Mouse (Mus musculus): ENCODE measurements around the gene Krtap5-2.
"Not testable (repeated sequence)": the region's sequence is repeated elsewhere in the genome, so short reads cannot be mapped to it uniquely, and the experiment has no call there.

Krtap5-2 gene

GRCm38 (mm10) chr7:142175905-142176304 is at the start of gene Krtap5-2:
Gene Krtap5-2, minus strand, starts transcription at chr7:142176005.
- DNase-seq (ENCODE audit: low read depth, low spot score) = not testable (repeated sequence)

- peak; percentile 19 for DNase-seq (ENCODE audit: low read depth, low spot score)
Measured at GRCm38 (mm10) chr7:142224518-142224917, 48.7 kb upstream of the Krtap5-2 start.

- DNase-seq (ENCODE audit: low read depth, low spot score) = not testable (repeated sequence)
Measured at GRCm38 (mm10) chr7:142212136-142212535, 36.3 kb upstream of the Krtap5-2 start.

- DNase-seq (ENCODE audit: low read depth, low spot score) = no peak
Measured at GRCm38 (mm10) chr7:142211559-142211958, 35.8 kb upstream of the Krtap5-2 start, which contains the start of gene Gm7579. Gene Gm7579, plus strand, starts transcription at chr7:142211859.

- peak; percentile 59 for DNase-seq (ENCODE audit: low read depth, low spot score)
Measured at GRCm38 (mm10) chr7:142206891-142207290, 31.1 kb upstream of the Krtap5-2 start.

- DNase-seq (ENCODE audit: low read depth, low spot score) = no peak
Measured at GRCm38 (mm10) chr7:142205488-142205887, 29.7 kb upstream of the Krtap5-2 start.

GRCm38 (mm10) chr7:142201064-142201463 is 25.3 kb upstream of the Krtap5-2 start, which contains the start of gene Krtap5-3:
Gene Krtap5-3, plus strand, starts transcription at chr7:142201364.
- no peak for DNase-seq (ENCODE audit: low read depth, low spot score)

GRCm38 (mm10) chr7:142198748-142199147 is 22.9 kb upstream of the Krtap5-2 start:
- DNase-seq (ENCODE audit: low read depth, low spot score) = no peak

GRCm38 (mm10) chr7:142190289-142190688 is 14.5 kb upstream of the Krtap5-2 start, which contains the start of gene Gm10153:
Gene Gm10153, minus strand, starts transcription at chr7:142190389.
- no peak for DNase-seq (ENCODE audit: low read depth, low spot score)

- no peak for DNase-seq (ENCODE audit: low read depth, low spot score)
Measured at GRCm38 (mm10) chr7:142188156-142188555, 12.4 kb upstream of the Krtap5-2 start.

GRCm38 (mm10) chr7:142181021-142181420 is 5.2 kb upstream of the Krtap5-2 start:
- no peak for DNase-seq (ENCODE audit: low read depth, low spot score)

GRCm38 (mm10) chr7:142178685-142179084 is 2.9 kb upstream of the Krtap5-2 start:
- no peak for DNase-seq (ENCODE audit: low read depth, low spot score)

GRCm38 (mm10) chr7:142169836-142170235 is 6.0 kb downstream of the Krtap5-2 start:
- DNase-seq (ENCODE audit: low read depth, low spot score) = peak; percentile 54

- DNase-seq (ENCODE audit: low read depth, low spot score) = not testable (repeated sequence)
Measured at GRCm38 (mm10) chr7:142165639-142166038, 10.2 kb downstream of the Krtap5-2 start, which contains the start of gene Gm4553. Gene Gm4553, minus strand, starts transcription at chr7:142165739.

- DNase-seq (ENCODE audit: low read depth, low spot score) = no peak
Measured at GRCm38 (mm10) chr7:142159366-142159765, 16.4 kb downstream of the Krtap5-2 start.

- not testable (repeated sequence) for DNase-seq (ENCODE audit: low read depth, low spot score)
Measured at GRCm38 (mm10) chr7:142157013-142157412, 18.8 kb downstream of the Krtap5-2 start, which contains the start of gene Gm29735. Gene Gm29735, minus strand, starts transcription at chr7:142157113.

GRCm38 (mm10) chr7:142155308-142155707 is 20.5 kb downstream of the Krtap5-2 start:
- DNase-seq (ENCODE audit: low read depth, low spot score) = no peak

GRCm38 (mm10) chr7:142152191-142152590 is 23.6 kb downstream of the Krtap5-2 start:
- no peak for DNase-seq (ENCODE audit: low read depth, low spot score)

- no peak for DNase-seq (ENCODE audit: low read depth, low spot score)
Measured at GRCm38 (mm10) chr7:142148633-142149032, 27.2 kb downstream of the Krtap5-2 start.

GRCm38 (mm10) chr7:142146033-142146432 is 29.8 kb downstream of the Krtap5-2 start:
- DNase-seq (ENCODE audit: low read depth, low spot score) = peak; percentile 80

GRCm38 (mm10) chr7:142145413-142145940 is 30.3 kb downstream of the Krtap5-2 start:
- no peak for DNase-seq (ENCODE audit: low read depth, low spot score)

GRCm38 (mm10) chr7:142144507-142144906 is 31.3 kb downstream of the Krtap5-2 start, which contains the start of gene Gm45337:
Gene Gm45337, minus strand, starts transcription at chr7:142144607.
- DNase-seq (ENCODE audit: low read depth, low spot score) = no peak

GRCm38 (mm10) chr7:142143506-142144010 is 32.2 kb downstream of the Krtap5-2 start:
- not testable (repeated sequence) for DNase-seq (ENCODE audit: low read depth, low spot score)

All from ZHBTc4 (cell line).